ENCODE assay signal across 14 mouse cellular contexts in genomic region chr5:107972444-107973272, GRCm38 (mm10). TPM values are rescaled to one million over a fixed set of nuclear protein-coding genes. Genes with fewer than 3 reads are reported as not detected.
DNase-seq lines count a peak whose midpoint lies in the region; ATAC-seq and TF ChIP-seq lines count a peak whose summit lies in the region.
"Had no signal": no experiment of that assay in that cellular context is flagged by ENCODE, and none has a peak within 500 bp of the region (broad histone marks: within the 10 kb centered on the region; RNA-seq: fewer than 3 reads in every experiment).

No protein-coding gene starts in this region.

- peaks cover 23% of the 10 kb centered on the region for H3K4me1 ChIP-seq in heart, embryonic 10.5 days
- no peaks in the 10 kb centered on the region for H3K4me1 ChIP-seq in stomach, embryonic 15.5 days
- no peaks in the 10 kb centered on the region for H3K4me1 ChIP-seq in stomach, postnatal 0 days (replicated peaks; ENCODE audit: control insufficient read depth, insufficient read depth)
- no peaks in the 10 kb centered on the region for H3K4me1 ChIP-seq in hindbrain, embryonic 14.5 days (replicated peaks; ENCODE audit: control insufficient read depth, insufficient read depth, low read length)
- no peaks in the 10 kb centered on the region for H3K4me1 ChIP-seq in midbrain, embryonic 15.5 days
- H3K4me1 ChIP-seq: hindbrain, embryonic 13.5 days had no signal

- peak; percentile 56; the same call in 1 of the 2 replicates for ATAC-seq in stomach, embryonic 15.5 days (ENCODE audit: insufficient read depth, low FRiP score, low read depth)
- no peak for ATAC-seq in stomach, postnatal 0 days (ENCODE audit: low FRiP score, low TSS enrichment)
- no peak for ATAC-seq in hindbrain, embryonic 14.5 days (ENCODE audit: low FRiP score)
- no peak for ATAC-seq in midbrain, embryonic 15.5 days (replicated peaks)

- H3K36me3 ChIP-seq in heart, embryonic 10.5 days, result no peaks in the 10 kb centered on the region
- H3K36me3 ChIP-seq in stomach, embryonic 15.5 days, result no peaks in the 10 kb centered on the region
- H3K36me3 ChIP-seq in stomach, postnatal 0 days (ENCODE audit: control insufficient read depth, insufficient read depth, low read length), result no peaks in the 10 kb centered on the region
- no peaks in the 10 kb centered on the region for H3K36me3 ChIP-seq in hindbrain, embryonic 14.5 days (replicated peaks; ENCODE audit: control insufficient read depth, insufficient read depth)
- no peaks in the 10 kb centered on the region for H3K36me3 ChIP-seq in midbrain, embryonic 15.5 days (replicated peaks)
- H3K36me3 ChIP-seq: hindbrain, embryonic 13.5 days; midbrain, embryonic 10.5 days had no signal

- intact Hi-C loops in heart, postnatal 25 days (cut with DNase I), result no loop called here

- DNase-seq in heart, embryonic 10.5 days (ENCODE audit: low spot score), result no peak
- no peak for DNase-seq in heart, postnatal 25 days (ENCODE audit: low spot score)
- no peak for DNase-seq in stomach, postnatal 0 days (ENCODE audit: low spot score)
- DNase-seq in liver, result peak; percentile 42
- DNase-seq in ovary, adult 18-20 months (ENCODE audit: low spot score), result no peak
- no peak for DNase-seq in hindbrain, embryonic 14.5 days (ENCODE audit: low spot score)
- DNase-seq: adrenal gland, postnatal 36 days; cerebellum, adult 8-10 months; heart, adult 2 months; thymus, postnatal 36 days had no signal

- WGBS in heart, embryonic 10.5 days, result 51% methylated on average over 13 of the region's 13 CpGs
- 59% methylated on average over 13 of the region's 13 CpGs for WGBS in stomach, embryonic 15.5 days
- 70% methylated on average over 13 of the region's 13 CpGs for WGBS in stomach, postnatal 0 days
- WGBS in hindbrain, embryonic 14.5 days, result 84% methylated on average over 13 of the region's 13 CpGs
- WGBS in midbrain, embryonic 15.5 days, result 86% methylated on average over 13 of the region's 13 CpGs

- peak overlapping the region; percentile 42; the same call in 1 of the 2 replicates for H3K27ac ChIP-seq in heart, embryonic 10.5 days
- no peak overlapping the region for H3K27ac ChIP-seq in stomach, embryonic 15.5 days
- no peak overlapping the region for H3K27ac ChIP-seq in stomach, postnatal 0 days (replicated peaks)
- no peak overlapping the region for H3K27ac ChIP-seq in hindbrain, embryonic 14.5 days
- no peak overlapping the region for H3K27ac ChIP-seq in midbrain, embryonic 15.5 days
- H3K27ac ChIP-seq: heart, adult 2 months; hindbrain, embryonic 13.5 days; midbrain, embryonic 10.5 days had no signal

- no peak for TF ChIP-seq EP300 in stomach, postnatal 0 days (optimal IDR thresholded peaks at IDR 0.05)

- no peak for TF ChIP-seq CTCF in stomach, postnatal 0 days (IDR thresholded peaks at IDR 0.05; ENCODE audit: low read depth)

- H3K9ac ChIP-seq in stomach, embryonic 15.5 days, result no peak overlapping the region
- H3K9ac ChIP-seq in stomach, postnatal 0 days (ENCODE audit: low read length), result no peak overlapping the region
- no peak overlapping the region for H3K9ac ChIP-seq in hindbrain, embryonic 14.5 days
- H3K9ac ChIP-seq in midbrain, embryonic 15.5 days, result no peak overlapping the region
- H3K9ac ChIP-seq: hindbrain, embryonic 13.5 days had no signal

- no peak overlapping the region for H3K4me2 ChIP-seq in stomach, embryonic 15.5 days
- H3K4me2 ChIP-seq in stomach, postnatal 0 days (replicated peaks; ENCODE audit: low read depth), result no peak overlapping the region
- no peak overlapping the region for H3K4me2 ChIP-seq in hindbrain, embryonic 14.5 days (replicated peaks)
- no peak overlapping the region for H3K4me2 ChIP-seq in midbrain, embryonic 15.5 days
- H3K4me2 ChIP-seq: hindbrain, embryonic 13.5 days had no signal

- H3K9me3 ChIP-seq in heart, embryonic 10.5 days, result no peaks in the 10 kb centered on the region
- no peaks in the 10 kb centered on the region for H3K9me3 ChIP-seq in stomach, embryonic 15.5 days
- H3K9me3 ChIP-seq in stomach, postnatal 0 days (ENCODE audit: control insufficient read depth, low read length), result no peaks in the 10 kb centered on the region
- H3K9me3 ChIP-seq in hindbrain, embryonic 14.5 days (ENCODE audit: control insufficient read depth, low read length), result no peaks in the 10 kb centered on the region
- no peaks in the 10 kb centered on the region for H3K9me3 ChIP-seq in midbrain, embryonic 15.5 days
- H3K9me3 ChIP-seq: hindbrain, embryonic 13.5 days; midbrain, embryonic 10.5 days had no signal

- no peak overlapping the region for H3K4me3 ChIP-seq in heart, embryonic 10.5 days
- no peak overlapping the region for H3K4me3 ChIP-seq in stomach, embryonic 15.5 days (replicated peaks)
- H3K4me3 ChIP-seq in stomach, postnatal 0 days (ENCODE audit: low read depth, low read length), result no peak overlapping the region
- no peak overlapping the region for H3K4me3 ChIP-seq in hindbrain, embryonic 14.5 days (replicated peaks; ENCODE audit: low read length)
- H3K4me3 ChIP-seq in midbrain, embryonic 15.5 days, result no peak overlapping the region
- H3K4me3 ChIP-seq: heart, adult 2 months; hindbrain, embryonic 13.5 days; midbrain, embryonic 10.5 days had no signal

- H3K27me3 ChIP-seq in heart, embryonic 10.5 days (ENCODE audit: insufficient read depth, poor library complexity, severe bottlenecking), result no peaks in the 10 kb centered on the region
- no peaks in the 10 kb centered on the region for H3K27me3 ChIP-seq in stomach, embryonic 15.5 days (replicated peaks)
- no peaks in the 10 kb centered on the region for H3K27me3 ChIP-seq in stomach, postnatal 0 days (ENCODE audit: control insufficient read depth, insufficient read depth, low read length)
- no peaks in the 10 kb centered on the region for H3K27me3 ChIP-seq in hindbrain, embryonic 14.5 days (ENCODE audit: control insufficient read depth, insufficient read depth, low read length)
- no peaks in the 10 kb centered on the region for H3K27me3 ChIP-seq in midbrain, embryonic 15.5 days (replicated peaks)
- H3K27me3 ChIP-seq: hindbrain, embryonic 13.5 days had no signal

RNA-seq across cellular contexts. Expression of gene Fam69a, which starts 14.2 kb away (rescaled TPM):
- 18.6 and 20.0 TPM in 2 replicates for polyA plus RNA-seq in heart, embryonic 10.5 days (2016; fragmentation: Nextera tagmentation; extraction: Ambion mirVana)
- 10 to 100 TPM in 1 of 2 experiments, 1 to 10 TPM in 1; 8.0 to 10.9 TPM for total RNA-seq in heart, postnatal 25 days (2021)
- polyA plus RNA-seq in stomach, embryonic 15.5 days (2015; fragmentation: Nextera tagmentation; extraction: Ambion mirVana), result 24.1 and 28.7 TPM in 2 replicates
- 15.5 and 16.3 TPM in 2 replicates for polyA plus RNA-seq in stomach, postnatal 0 days (2015; fragmentation: Nextera tagmentation; extraction: Ambion mirVana)
- polyA plus RNA-seq in hindbrain, embryonic 14.5 days (2014; fragmentation: Nextera tagmentation; extraction: Ambion mirVana), result 68.0 and 70.4 TPM in 2 replicates
- polyA plus RNA-seq in midbrain, embryonic 15.5 days (2015; fragmentation: Nextera tagmentation; extraction: Ambion mirVana), result 50.0 and 53.3 TPM in 2 replicates
